Mouse (Mus musculus) kidney, postnatal 4 days (tissue): ENCODE measurements at regions not wholly inside any gene's neighbourhood (a gene's known extent, or its start where the extent isn't known, plus 50 kb on each side); places are given as distances from the start of the nearest gene placed in this dataset.

Source experiments
- DNase-seq, 2 experiments: peaks; one replicate each; pipeline ENCODE4 v3.0.0; 2021; ENCODE audit warnings: mixed read lengths in 2 of 2

GRCm38 (mm10) chr16:42808864-42809263, 66.8 kb upstream of the Zbtb20 start:
- DNase-seq, result peak; percentile 11 to 17

DNA sequence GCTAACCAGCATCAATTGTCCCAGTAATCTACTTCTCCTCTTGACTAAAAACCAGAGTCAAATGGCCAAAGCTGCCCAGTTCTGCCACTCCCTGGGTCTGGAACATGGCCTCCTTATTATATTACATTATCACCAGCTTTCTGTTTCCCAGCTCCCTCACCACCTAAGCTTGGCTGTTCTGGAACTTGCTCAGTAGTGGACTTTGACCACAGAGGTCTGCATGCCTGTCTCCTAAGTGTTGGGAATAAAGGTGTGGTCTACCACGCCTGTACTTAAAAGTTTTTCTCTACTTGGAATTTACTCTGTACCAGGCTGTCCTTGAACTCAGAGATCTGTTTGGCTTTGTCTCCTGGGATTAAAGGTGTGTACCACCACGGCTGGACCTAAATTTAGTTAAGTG, 68.1 kb upstream of the Zbtb20 start:
- no peak for DNase-seq

GRCm38 (mm10) chr16:42803609-42804008, 72.1 kb upstream of the Zbtb20 start:
- no peak for DNase-seq

DNA sequence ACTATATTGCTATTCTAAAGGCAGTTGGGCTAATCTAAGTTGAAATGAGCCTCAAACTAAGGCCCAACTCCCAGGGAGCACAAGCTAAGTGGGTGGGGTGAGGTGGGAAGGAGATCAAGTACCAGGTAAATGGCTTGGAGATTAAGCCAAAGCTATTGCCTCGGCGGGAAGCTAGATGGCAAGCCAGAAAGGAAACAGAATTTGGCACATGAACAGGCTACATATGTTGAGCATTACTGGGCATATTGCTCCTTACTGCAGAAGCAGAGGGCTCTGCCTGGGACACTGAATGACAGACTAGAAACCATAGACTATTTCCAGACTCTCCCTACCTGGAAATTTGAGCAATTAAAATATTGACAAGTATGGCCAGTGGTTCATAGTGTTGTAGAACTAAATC, 83.1 kb upstream of the Zbtb20 start:
- DNase-seq, result no peak

- no peak for DNase-seq
Observed at GRCm38 (mm10) chr16:42784712-42785111, 91.0 kb upstream of the Zbtb20 start.

DNA sequence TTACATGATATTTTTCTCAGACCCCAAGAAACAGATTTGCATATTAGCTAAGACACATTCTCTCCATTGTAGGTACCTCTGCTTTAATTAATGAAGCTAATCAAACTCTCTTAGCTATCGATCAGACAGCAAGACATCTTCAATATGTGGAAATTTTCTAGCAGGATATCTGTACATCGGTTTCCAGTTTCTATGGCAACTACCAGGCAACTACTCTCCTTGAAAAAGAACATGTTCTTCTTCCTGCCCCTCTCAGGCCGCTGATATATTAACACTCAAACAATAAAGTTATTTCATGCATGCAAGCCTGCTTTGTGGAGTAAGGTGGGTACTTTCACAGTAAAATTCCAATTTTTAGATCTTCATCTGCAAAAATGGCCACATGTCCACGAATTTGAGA, 91.7 kb upstream of the Zbtb20 start:
- DNase-seq, result no peak

DNA sequence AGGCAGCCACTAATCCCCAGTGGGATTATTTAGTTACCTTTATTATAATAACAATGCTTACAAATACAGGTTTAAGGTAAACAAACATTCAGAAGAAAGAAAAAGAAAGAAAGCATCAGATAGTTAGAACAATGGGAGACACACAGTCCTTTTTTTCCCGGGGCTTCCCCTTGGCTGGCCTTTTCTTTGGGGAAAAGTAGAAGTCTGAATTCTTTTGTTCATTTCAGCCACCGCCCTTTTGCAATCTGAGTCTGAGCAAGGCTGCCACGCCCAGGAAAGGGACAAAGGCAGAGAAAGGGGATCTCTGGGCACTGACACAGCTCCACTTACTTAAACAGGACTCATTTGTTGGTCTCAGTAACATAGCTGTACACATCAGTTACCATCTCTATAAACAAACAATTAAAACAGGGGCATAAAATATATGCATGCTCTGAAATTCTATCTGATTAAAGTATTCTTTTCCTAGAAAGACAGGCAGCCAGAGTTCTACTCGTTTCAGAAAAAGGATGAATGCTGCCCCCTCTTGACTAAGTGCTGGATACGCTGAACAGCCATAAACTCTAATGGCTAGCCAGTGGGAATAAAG, 93.5 kb upstream of the Zbtb20 start:
- peak; percentile 35 to 53 for DNase-seq

DNA sequence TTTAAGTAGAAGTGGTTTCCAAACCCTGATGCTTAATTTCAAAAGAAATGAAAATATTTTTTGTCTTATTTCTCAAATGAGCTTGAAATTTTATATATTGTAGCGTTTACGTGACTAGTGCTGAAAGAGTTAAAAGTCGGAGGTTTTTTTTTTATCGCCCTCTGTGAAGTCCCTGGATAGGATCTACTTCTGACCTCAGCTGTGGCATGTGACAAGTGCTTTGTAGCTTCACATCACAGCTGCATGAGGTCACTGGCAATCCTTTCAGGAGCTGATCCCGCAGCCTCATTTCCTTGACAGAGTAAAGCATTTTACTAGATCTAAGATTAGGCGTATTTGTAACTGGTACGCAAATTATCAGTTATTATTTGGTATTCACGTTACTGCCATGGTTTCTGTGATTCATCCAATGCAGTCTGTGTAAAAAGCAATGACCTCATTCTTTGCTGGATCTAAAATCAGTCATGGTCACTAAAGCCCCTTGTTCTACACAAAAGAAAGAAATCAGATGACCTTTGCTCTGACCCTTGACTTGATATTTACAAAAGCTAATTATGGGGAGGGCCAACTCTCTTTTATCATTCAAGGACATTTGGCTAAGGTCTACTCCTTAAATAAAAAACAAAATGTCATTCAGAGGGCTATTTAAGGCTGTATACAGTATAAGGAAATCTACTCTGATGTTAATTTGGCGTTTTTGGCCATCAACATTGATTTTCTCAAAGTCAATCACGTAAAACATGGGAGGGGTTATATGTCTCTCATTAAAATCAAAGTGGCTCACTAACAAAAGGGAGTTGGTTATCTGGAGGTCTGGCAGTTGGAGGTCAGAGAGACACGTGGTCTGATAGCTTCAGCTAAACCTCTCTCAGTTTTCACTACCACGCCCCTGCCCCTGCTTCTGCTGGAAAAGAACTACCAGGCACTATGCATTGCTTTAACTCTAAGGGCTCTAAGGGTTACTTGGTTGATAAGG, 94.3 kb upstream of the Zbtb20 start:
- DNase-seq, result peak in 1 of 2 experiments; percentile 7

DNA sequence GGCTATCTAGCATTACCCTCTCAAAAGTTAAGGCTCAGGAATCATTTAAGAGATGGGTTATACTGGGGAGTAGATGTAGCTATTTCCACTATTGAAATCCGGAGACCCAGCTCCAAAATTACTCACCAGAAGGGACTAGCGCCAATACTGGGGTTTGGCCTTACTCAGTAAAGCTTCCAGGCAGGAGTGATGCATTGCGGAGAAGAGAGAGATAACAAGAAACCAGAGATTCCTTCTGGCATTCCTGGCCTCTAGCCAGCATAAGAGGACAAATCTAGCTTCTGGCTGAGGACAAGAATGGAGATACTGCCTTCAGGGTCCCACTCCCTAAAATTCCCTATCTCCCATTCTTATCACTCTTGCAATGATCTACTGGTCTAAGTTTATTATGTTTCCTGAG, 95.7 kb upstream of the Zbtb20 start:
- DNase-seq, result peak in 1 of 2 experiments; percentile 7

DNA sequence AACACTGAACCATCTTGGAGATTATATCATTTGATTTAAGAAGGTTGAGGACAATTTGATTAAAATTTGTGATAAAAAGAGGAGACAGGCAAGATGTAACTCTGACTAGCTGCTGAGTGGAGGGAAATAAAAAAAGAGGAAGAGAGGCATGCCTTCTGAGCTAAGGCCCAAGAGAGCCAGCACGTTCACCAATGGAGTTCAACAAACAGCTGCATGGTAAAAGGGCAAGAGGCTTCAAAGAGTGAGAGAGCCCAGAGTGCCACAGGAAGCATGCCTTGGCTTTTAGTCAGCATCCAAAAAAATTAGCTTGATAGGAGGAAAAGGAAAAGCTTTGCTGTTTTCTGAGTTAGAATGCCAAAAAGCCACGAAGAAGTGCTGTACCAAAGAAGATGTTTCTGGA, 103.0 kb upstream of the Zbtb20 start:
- no peak for DNase-seq

- DNase-seq, result no peak
Observed at GRCm38 (mm10) chr16:42770199-42770598, 105.5 kb upstream of the Zbtb20 start.

GRCm38 (mm10) chr16:42748681-42749080, 127.0 kb upstream of the Zbtb20 start:
- DNase-seq, result no peak

DNA sequence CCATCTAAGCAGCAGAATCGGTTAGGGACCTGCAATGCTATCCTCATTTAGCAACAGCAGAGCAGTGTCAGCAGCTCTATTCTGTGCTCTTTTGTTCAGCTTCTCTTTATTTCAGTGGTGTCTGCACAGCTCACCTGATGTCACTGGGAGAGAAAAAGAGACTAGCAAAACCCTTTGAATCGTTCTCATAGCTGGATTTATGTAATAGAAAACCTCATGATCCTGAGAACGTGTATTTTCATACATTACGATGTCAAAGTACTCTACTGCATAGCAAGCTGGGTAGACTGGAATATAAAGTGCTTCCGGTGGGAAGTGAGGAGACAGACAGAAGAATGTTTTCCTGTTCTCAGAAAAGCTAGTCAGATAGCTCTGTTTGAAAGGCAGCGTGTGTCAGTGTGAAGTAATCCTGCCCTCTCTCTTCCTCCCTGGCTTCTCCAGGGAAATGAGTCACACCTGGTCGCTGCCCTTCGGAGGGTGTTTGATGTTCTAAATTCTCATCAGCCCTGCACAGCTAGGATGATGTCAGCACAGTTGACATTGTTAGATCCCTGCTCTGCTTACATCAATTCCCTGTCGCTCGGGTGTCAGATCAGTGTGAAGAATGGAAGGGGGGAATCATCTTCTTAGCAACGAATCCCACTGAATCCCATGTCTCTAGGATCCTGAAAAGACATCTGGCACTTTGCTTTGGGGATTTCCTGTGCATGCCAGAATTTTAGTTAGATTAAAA, 129.6 kb upstream of the Zbtb20 start:
- peak; percentile 1 to 3 for DNase-seq

GRCm38 (mm10) chr16:42743538-42743937, 132.1 kb upstream of the Zbtb20 start:
- no peak for DNase-seq

DNA sequence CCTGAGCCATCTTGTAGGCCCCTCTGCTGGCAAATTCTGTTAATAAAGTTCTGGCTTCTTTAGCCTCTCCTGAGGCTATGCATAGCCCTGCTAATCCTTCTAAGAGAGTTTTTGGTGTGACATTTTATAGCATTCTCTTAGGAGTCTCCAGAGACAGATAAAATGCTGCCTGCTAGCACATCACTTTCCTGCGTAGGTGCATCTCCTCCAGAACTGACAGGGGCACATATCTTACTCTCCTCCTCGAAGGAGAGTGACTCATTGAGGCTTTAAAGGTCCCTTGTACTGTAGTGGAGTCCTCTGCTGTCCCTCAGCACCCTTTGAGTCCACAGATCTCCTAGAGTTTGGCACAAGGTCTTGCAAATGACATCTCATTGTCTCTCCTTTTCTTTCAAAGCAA, 132.6 kb upstream of the Zbtb20 start:
- DNase-seq, result no peak

DNA sequence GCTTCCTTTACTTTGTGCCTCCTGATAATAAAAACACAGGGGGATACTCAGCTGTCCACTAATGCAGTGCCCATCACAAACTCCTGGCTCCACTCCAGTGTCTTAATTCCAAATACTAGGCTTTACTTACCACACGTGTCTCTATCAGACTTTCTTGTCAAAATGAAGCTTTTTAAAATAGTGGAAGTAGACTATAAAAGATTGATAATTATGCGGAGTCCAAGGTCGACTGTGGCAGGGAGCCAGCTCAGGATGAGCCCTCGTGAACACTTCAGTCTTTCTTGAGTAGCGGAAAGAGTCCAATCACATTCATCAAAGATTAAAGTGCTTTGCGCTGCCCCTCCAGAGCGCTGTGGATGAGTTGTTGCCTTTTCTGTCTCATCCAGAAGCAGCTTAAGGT, 147.9 kb upstream of the Zbtb20 start:
- DNase-seq, result no peak

DNA sequence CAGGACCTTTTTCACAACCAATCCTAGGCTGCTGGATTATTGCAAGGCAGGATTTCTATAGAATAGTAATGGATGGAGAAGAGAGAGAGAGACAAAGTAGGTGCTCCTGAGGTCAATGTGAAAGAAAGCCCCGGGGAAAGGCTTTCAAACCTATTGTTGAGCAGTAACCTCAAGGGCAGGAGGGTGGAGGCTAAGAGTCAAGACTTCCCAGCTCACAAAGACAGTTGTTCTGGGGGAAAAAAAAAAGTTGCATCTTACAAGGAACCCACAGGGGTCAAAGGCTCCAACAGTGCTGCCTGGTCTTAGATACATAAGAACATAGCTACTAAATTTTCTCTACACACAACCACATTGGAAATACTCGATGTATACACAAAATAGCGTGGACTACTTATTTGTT, 155.8 kb upstream of the Zbtb20 start:
- DNase-seq, result no peak

- DNase-seq, result no peak
Observed at GRCm38 (mm10) chr16:42718452-42718851, 157.2 kb upstream of the Zbtb20 start.

DNA sequence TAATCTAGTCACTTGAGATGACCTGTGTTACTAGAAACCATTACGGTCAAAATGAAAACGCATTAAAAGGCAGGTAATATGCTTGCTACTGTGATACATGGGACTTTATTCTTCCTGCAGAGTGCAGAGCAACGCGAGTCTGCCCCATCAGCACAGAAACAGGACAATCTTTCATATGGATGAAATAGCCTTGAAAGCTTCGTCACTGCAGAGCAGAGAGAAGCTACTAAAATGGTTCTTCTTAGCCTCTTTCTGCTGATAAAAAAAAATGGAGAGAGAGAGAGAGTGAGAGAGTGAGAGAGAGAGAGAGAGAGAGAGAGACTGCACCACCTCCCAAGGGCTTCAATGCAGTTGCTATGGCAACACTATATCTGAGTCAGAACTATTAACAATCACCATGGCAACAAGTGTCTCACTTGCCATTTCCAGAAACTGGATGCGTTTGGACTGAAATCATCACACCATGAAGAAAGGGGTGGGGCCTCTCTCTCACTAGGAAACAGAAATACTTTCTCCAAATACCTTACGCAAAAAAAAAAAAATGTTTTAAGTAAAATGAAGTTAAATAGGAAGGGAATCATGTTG, 157.8 kb upstream of the Zbtb20 start:
- DNase-seq, result no peak

- DNase-seq, result no peak
Observed at GRCm38 (mm10) chr16:42717075-42717827, 158.4 kb upstream of the Zbtb20 start.

GRCm38 (mm10) chr16:42702676-42703075, 173.0 kb upstream of the Zbtb20 start:
- DNase-seq, result no peak

- DNase-seq, result no peak
Observed at GRCm38 (mm10) chr16:42681196-42681595, 194.5 kb upstream of the Zbtb20 start.
